Mouse (Mus musculus) liver, embryonic 15.5 days (tissue): Measurements from ENCODE around the gene Ppp1r14d. TPM values are rescaled to one million over a fixed set of nuclear protein-coding genes. Genes with fewer than 3 reads are reported as not detected.

Experiments
- ATAC-seq: fragments of 200-750 bp; cut with Nextera tagmentation; 2 replicates; pipeline ENCODE4 v1.8.0; 2017; ENCODE audit warnings: moderate number of reproducible peaks, mild to moderate bottlenecking, moderate library complexity; ENCODE audit not compliant: insufficient read depth
- H3K27ac ChIP-seq: fragments of 300-500 bp; sonication (generic); replicated peaks from 2 replicates; pipeline ENCODE4 v1.5.1; 2015; ENCODE audit warnings: mild to moderate bottlenecking, inconsistent platforms
- H3K27me3 ChIP-seq: fragments of 300-500 bp; sonication (generic); 2 replicates; pipeline ENCODE4 v1.6.1; 2015; ENCODE audit warnings: mild to moderate bottlenecking, inconsistent platforms
- H3K36me3 ChIP-seq: fragments of 300-500 bp; sonication (generic); replicated peaks from 2 replicates; pipeline ENCODE4 v1.6.1; 2015; ENCODE audit warnings: moderate library complexity, mild to moderate bottlenecking, inconsistent platforms
- H3K4me1 ChIP-seq: fragments of 300-500 bp; sonication (generic); replicated peaks from 2 replicates; pipeline ENCODE4 v1.6.1; 2015; ENCODE audit warnings: inconsistent platforms
- H3K4me2 ChIP-seq: fragments of 300-500 bp; sonication (generic); 2 replicates; pipeline ENCODE4 v1.6.1; 2015; ENCODE audit warnings: moderate library complexity, mild to moderate bottlenecking, inconsistent platforms
- H3K4me3 ChIP-seq: fragments of 300-500 bp; sonication (generic); replicated peaks from 2 replicates; pipeline ENCODE4 v1.5.1; 2015; ENCODE audit warnings: mild to moderate bottlenecking, inconsistent platforms
- H3K9ac ChIP-seq: fragments of 300-500 bp; sonication (generic); 2 replicates; pipeline ENCODE4 v1.6.1; 2015; ENCODE audit warnings: moderate library complexity, mild to moderate bottlenecking, inconsistent platforms
- H3K9me3 ChIP-seq: fragments of 300-500 bp; sonication (generic); replicated peaks from 2 replicates; pipeline ENCODE4 v1.6.1; 2016; ENCODE audit warnings: inconsistent platforms
- WGBS: fragments of 180-500 bp; shearing (Covaris S2); methylation state at CpG from one replicate; pipeline ENCODE4 v1.1.7; 2015; ENCODE audit warnings: mixed read lengths; ENCODE audit not compliant: insufficient replicate concordance; 5-methylcytosine and 5-hydroxymethylcytosine counted together
- polyA plus RNA-seq: library from polyadenylated mRNA; unstranded; fragments of >200 nt; fragmentation: Nextera tagmentation; extraction: Ambion mirVana; gene quantifications from 2 replicates; pipeline ENCODE4 v1.2.1, GENCODE M21; 2015

The Ppp1r14d gene
- polyA plus RNA-seq, 1 experiment from 2014 or later: not detected

- Histone ChIP-seq H3K9me3 (no peaks in the 10 kb centered on the region), H3K36me3 (no peaks in the 10 kb centered on the region), H3K27me3 (peaks cover 84% of the 10 kb centered on the region), H3K4me3 (peak overlapping the region; percentile 43), H3K4me2 (peak overlapping the region; percentile 68), H3K4me1 (peaks cover 13% of the 10 kb centered on the region), H3K9ac (no peak overlapping the region), H3K27ac (no peak overlapping the region)
- 16% methylated on average over 25 of the region's 25 CpGs for WGBS
- no peak for ATAC-seq
Measured at GRCm38 (mm10) chr2:119236682-119237209, 7.0 kb upstream of the Ppp1r14d start.

DNA sequence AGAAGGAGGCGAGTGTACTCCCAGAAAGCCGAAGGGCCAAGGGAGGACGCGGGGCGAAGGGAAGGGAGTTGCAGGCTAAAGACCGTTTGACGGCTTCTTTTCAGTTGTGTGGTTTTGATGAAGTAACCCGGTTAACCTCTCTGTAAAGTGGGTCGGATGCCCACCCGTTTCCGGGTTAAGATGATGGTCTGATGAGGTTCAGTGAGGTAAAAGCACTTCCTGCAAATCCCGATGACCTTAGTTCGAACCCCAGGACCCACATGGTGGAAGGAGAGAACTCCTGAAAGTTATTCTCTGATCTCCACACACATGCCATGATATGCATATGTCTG, 20.6 kb downstream of the Ppp1r14d start:
- peaks cover 14% of the 10 kb centered on the region for H3K36me3 ChIP-seq
- H3K27me3 ChIP-seq: no peaks in the 10 kb centered on the region
- peaks cover 25% of the 10 kb centered on the region for H3K4me1 ChIP-seq
- WGBS: 0% methylated on average over 13 of the region's 13 CpGs
- H3K9me3 ChIP-seq: no peaks in the 10 kb centered on the region
- H3K9ac ChIP-seq: peak overlapping the region; percentile 78
- peak overlapping the region; percentile 88 for H3K27ac ChIP-seq
- peak overlapping the region; percentile 85 for H3K4me2 ChIP-seq
- H3K4me3 ChIP-seq: peak overlapping the region; percentile 85
- ATAC-seq: no peak

DNA sequence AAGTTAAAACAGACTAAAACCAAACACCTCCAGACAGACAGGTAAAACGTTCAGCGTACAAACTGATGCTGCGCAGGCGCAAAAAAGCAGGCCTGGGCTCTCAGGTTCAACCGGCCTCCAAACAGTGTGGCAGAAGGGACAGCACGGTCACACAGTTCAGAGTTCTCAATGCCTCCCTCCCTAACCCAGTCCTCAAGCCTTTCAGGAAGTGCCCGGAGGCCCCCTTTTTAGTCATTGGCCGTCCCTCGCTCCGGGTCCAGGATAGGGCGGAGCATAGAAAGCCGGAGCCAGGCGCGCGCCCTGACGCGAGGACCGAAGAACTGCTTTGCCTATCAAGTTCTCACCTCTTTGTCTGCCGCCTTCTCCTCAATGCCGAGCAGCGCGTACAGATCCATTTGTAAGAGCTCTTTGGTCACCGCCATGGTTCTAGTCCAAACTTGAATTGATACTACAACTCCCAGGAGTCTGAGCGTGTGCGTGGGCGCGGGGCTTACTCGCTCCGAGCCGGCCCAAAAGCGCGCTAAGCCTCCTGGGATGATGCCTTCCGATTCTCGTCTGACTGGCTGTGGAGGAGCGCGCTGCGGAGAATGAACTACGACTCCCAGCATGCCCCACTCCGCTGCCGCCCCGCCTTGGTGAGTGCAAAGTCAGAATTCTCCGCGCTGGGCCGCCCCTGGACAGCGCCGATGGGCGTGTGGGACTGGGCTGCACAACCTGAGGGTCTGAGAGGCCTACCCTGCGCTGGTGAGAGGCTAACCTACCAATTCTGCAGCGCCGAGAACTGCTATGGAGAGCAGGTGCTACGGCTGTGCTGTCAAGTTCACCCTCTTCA, 21.1 kb downstream of the Ppp1r14d start, which contains the start of the genes Zfyve19 and Dnajc17:
Gene Zfyve19 (plus strand): TSS at position 274 of the 832 bp plus-strand sequence.
Gene Dnajc17 (minus strand): TSS at position 452 of the 832 bp plus-strand sequence.
- Histone ChIP-seq H3K4me2 (peak within 1 kb of the TSS; percentile 85), H3K27ac (peak within 1 kb of the TSS; percentile 88), H3K4me1 (peaks cover 26% of the 10 kb centered on the region), H3K36me3 (peaks cover 14% of the 10 kb centered on the region), H3K27me3 (no peaks in the 10 kb centered on the region), H3K9ac (peak within 1 kb of the TSS; percentile 78), H3K4me3 (peak within 1 kb of the TSS; percentile 85), H3K9me3 (no peaks in the 10 kb centered on the region)
- WGBS: under 1% methylated on average over 51 of the region's 51 CpGs
- ATAC-seq: peak; percentile 94

DNA sequence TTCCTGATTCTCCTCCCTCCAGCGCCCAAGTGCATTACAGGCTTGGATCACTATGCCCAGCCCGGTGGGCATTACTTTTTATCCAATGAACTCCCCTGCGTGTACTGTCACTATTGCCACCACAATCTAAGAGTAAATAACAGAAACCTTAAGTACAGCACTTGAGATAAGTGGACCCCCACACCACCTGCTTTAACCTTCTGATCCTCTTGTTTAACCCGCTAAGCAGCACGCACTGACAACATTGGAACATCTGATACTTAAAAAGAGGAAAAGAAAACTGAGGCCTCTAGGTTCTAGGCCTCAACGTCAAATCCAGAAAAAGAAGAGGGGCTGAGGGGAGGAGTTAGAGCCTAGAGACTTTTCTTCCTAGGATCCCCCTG, 21.8 kb downstream of the Ppp1r14d start:
- Histone ChIP-seq H3K27me3 (no peaks in the 10 kb centered on the region), H3K4me1 (peaks cover 28% of the 10 kb centered on the region), H3K9me3 (no peaks in the 10 kb centered on the region), H3K4me3 (peak overlapping the region; percentile 85), H3K27ac (peak overlapping the region; percentile 88), H3K4me2 (peak overlapping the region; percentile 85), H3K9ac (peak overlapping the region; percentile 78), H3K36me3 (peaks cover 14% of the 10 kb centered on the region)
- 13% methylated on average over 6 of the region's 6 CpGs for WGBS
- no peak for ATAC-seq

DNA sequence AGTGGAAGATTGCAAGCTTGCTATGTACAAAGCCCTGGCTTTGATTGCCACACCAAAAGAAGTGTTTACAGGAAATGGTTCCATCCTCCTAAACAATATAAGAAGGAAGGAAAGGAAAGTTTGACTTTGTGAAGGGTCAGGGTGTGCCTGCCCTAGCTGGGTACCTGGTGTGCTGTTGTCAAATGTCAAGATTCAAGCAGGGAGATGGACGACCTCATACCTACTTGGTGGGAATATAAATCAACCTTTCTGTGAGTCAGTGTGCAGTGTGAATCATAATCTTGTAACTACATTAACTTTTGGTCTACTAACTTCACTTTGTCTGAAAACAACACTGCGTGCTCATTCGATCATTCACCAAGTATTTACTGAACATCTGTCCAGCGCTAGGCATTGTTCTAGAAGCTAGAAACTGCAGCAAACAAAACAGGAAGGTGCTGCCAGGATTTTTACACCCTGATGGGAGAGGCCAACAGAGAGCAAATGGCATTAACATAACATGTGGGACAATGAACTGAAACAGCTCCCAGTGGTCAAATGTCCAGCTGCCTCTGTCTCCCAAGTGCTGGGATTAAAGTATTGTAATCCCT, 25.7 kb downstream of the Ppp1r14d start:
- Histone ChIP-seq H3K9ac (no peak overlapping the region), H3K36me3 (no peaks in the 10 kb centered on the region), H3K27me3 (no peaks in the 10 kb centered on the region), H3K4me1 (peaks cover 16% of the 10 kb centered on the region), H3K4me3 (no peak overlapping the region), H3K4me2 (no peak overlapping the region), H3K27ac (no peak overlapping the region), H3K9me3 (no peaks in the 10 kb centered on the region)
- WGBS: 58% methylated on average over 4 of the region's 4 CpGs
- no peak for ATAC-seq

DNA sequence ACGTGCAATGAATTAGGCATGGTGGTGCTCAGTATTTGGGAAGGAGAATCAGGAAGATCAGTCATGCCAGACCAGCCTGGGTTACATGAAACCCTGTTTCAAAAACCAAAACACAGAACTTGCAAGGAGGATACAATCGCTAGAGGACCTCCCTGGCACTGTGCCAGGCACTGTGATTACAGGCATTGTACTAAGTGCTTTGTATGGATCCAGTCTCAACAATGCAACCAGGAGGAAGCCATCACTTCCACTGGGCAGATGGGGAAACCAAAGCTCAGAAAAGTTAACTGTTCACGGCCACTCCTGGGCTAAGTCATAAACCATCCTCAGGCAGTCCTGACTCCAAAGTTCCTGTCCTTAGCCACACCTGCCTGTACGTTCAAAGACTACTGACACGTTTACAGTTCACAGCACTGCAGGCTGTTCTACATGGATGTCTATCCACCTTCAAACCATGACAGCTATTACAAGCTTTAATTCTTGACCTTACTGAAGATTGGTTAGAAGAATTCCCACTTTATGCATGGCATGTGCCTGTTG, 26.7 kb downstream of the Ppp1r14d start:
- WGBS: 50% methylated on average over 5 of the region's 5 CpGs
- no peaks in the 10 kb centered on the region for H3K9me3 ChIP-seq
- H3K27ac ChIP-seq: no peak overlapping the region
- H3K9ac ChIP-seq: no peak overlapping the region
- no peak overlapping the region for H3K4me2 ChIP-seq
- no peak for ATAC-seq
- H3K27me3 ChIP-seq: no peaks in the 10 kb centered on the region
- H3K4me3 ChIP-seq: no peak overlapping the region
- peaks cover 15% of the 10 kb centered on the region for H3K4me1 ChIP-seq
- H3K36me3 ChIP-seq: no peaks in the 10 kb centered on the region

DNA sequence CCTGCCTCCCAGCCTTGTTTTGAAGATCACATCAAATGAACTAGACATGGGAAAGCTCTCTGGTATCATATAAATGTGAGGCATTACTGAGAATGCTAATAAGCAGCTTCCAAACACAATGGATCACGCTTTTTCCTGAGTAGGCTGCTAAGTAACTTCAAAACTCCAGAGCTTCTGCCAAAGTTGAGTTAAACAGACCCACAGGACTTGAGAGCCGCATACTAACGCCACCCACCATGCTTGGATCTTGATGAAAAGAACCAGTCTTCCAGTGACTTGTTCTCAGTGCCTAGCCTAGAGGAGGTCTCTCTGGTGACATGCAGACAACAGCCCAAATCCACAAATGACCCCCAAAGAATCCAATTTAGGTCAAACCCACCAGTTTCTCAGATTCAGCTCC, 30.8 kb downstream of the Ppp1r14d start:
- H3K27me3 ChIP-seq: no peaks in the 10 kb centered on the region
- 78% methylated on average over 3 of the region's 3 CpGs for WGBS
- no peak overlapping the region for H3K27ac ChIP-seq
- no peaks in the 10 kb centered on the region for H3K9me3 ChIP-seq
- peaks cover 13% of the 10 kb centered on the region; the same call in 1 of the 2 replicates for H3K4me1 ChIP-seq
- H3K9ac ChIP-seq: no peak overlapping the region
- no peaks in the 10 kb centered on the region for H3K36me3 ChIP-seq
- no peak overlapping the region for H3K4me3 ChIP-seq
- H3K4me2 ChIP-seq: no peak overlapping the region
- ATAC-seq: no peak

GRCm38 (mm10) chr2:119198049-119198448, 31.7 kb downstream of the Ppp1r14d start:
- H3K4me1 ChIP-seq: peaks cover 10% of the 10 kb centered on the region; the same call in 1 of the 2 replicates
- no peak overlapping the region for H3K4me2 ChIP-seq
- H3K36me3 ChIP-seq: no peaks in the 10 kb centered on the region
- 57% methylated on average over 1 of the region's 1 CpGs for WGBS
- H3K27me3 ChIP-seq: no peaks in the 10 kb centered on the region
- no peak overlapping the region for H3K27ac ChIP-seq
- no peak overlapping the region for H3K9ac ChIP-seq
- no peaks in the 10 kb centered on the region for H3K9me3 ChIP-seq
- no peak for ATAC-seq
- H3K4me3 ChIP-seq: no peak overlapping the region

DNA sequence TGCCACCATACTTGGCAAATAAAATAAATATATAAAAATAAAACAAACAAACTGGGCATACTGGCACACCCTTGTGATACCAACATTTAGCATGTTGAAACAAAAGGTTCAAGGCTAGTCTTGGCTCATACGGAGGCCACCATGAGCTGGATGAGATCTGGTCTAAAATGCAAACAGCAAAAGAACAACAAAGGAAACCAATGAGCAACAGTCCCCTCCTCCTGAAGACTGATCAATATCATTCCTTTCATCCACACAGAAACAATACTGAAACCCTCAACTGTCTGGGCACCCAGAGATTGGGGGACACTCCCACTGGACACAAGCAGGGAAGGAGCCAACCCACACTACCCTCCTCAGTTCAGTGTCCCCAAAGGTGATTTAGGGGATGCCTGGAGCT, 32.2 kb downstream of the Ppp1r14d start:
- no peaks in the 10 kb centered on the region for H3K36me3 ChIP-seq
- H3K4me1 ChIP-seq: peaks cover 10% of the 10 kb centered on the region; the same call in 1 of the 2 replicates
- H3K4me2 ChIP-seq: no peak overlapping the region
- H3K27ac ChIP-seq: no peak overlapping the region
- H3K27me3 ChIP-seq: no peaks in the 10 kb centered on the region
- H3K9ac ChIP-seq: no peak overlapping the region
- no peaks in the 10 kb centered on the region for H3K9me3 ChIP-seq
- ATAC-seq: no peak
- WGBS: 70% methylated on average over 1 of the region's 1 CpGs
- H3K4me3 ChIP-seq: no peak overlapping the region

DNA sequence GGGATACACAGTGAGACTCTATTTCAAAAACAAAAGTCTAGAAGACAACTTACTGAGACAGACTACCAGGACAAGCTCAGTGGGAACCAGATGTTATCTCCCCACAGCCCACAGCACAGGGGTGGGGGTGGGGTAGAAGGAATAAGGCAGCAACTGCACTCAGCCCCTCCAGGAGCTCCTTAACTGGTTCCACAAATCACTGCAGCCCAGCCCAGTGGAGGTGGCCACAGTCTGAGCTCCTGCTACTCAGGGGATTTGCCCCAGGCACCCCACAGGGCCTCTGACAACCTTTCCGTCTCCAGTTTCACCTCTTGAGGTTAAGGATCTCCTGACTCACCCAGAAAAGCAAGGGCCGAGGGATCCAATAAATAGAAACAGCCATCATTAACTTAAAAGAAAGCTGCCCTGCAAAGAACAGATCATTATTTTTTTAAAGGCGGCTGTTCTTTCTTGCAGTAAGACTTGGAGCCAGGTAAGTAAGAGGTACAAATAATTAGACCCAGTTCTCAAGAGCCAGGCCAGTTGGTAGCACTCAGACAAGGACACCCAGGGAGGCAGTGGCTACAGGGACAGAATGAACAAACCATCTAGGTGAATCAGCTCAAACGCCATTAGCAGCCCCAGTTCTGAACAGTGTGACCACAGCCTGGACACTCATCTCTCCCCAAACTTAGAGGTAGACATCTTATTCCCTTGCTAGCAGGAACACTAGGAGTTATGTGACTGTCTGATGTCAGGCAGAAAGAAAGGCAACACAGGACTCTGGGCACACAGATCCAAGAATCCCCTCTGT, 33.2 kb downstream of the Ppp1r14d start:
- no peak for ATAC-seq
- no peak overlapping the region for H3K27ac ChIP-seq
- WGBS: 62% methylated on average over 4 of the region's 4 CpGs
- no peaks in the 10 kb centered on the region for H3K27me3 ChIP-seq
- H3K4me1 ChIP-seq: peaks cover 10% of the 10 kb centered on the region; the same call in 1 of the 2 replicates
- H3K9me3 ChIP-seq: no peaks in the 10 kb centered on the region
- no peak overlapping the region for H3K9ac ChIP-seq
- no peak overlapping the region for H3K4me2 ChIP-seq
- H3K4me3 ChIP-seq: no peak overlapping the region
- H3K36me3 ChIP-seq: no peaks in the 10 kb centered on the region
